Mouse (Mus musculus) CH12.LX (cell line): ENCODE measurements at regions not wholly inside any gene's neighbourhood (a gene's known extent, or its start where the extent isn't known, plus 50 kb on each side); places are given as distances from the start of the nearest gene placed in this dataset.

Experiments used
- DNase-seq: peaks from one replicate; pipeline ENCODE4 v3.0.0-alpha.2; 2013; ENCODE audit errors: extremely low read depth
- H3K27ac ChIP-seq: 2 replicates; pipeline ENCODE4 v1.5.1; 2012; ENCODE audit warnings: low read depth, mild to moderate bottlenecking, control low read depth, moderate library complexity; ENCODE audit not compliant: insufficient read depth
- H3K27me3 ChIP-seq: replicated peaks from 2 replicates; pipeline ENCODE3; 2012; ENCODE audit warnings: inconsistent platforms
- H3K36me3 ChIP-seq, 2 experiments: replicated peaks in 1 of 2; 2 replicates each; pipeline versions ENCODE3 to v1.6.1; 2012; ENCODE audit warnings: inconsistent platforms in 1 of 2, low read length in 1 of 2, mild to moderate bottlenecking in 1 of 2, mixed read lengths in 1 of 2, moderate library complexity in 1 of 2; ENCODE audit not compliant: control insufficient read depth in 1 of 2, insufficient read depth in 1 of 2
- H3K4me1 ChIP-seq, 2 experiments: 2 replicates each; pipeline ENCODE4 v1.6.1; 2012; ENCODE audit warnings: inconsistent platforms in 1 of 2, moderate library complexity in 1 of 2; ENCODE audit not compliant: insufficient read depth in 2 of 2, control insufficient read depth in 1 of 2
- H3K4me2 ChIP-seq: 2 replicates; pipeline ENCODE4 v1.6.1; 2012; ENCODE audit warnings: low read depth, mild to moderate bottlenecking, control low read depth; ENCODE audit not compliant: poor library complexity, insufficient read depth, severe bottlenecking
- H3K4me3 ChIP-seq, 3 experiments: fragments of 150-350 bp in 1 of 3; sonication (generic) in 1 of 3; replicated peaks in 1 of 3; 2 replicates each; pipeline versions ENCODE3 to v1.5.1; 2011 to 2012; ENCODE audit warnings: low read depth in 2 of 3, low read length in 2 of 3, mild to moderate bottlenecking in 2 of 3, moderate library complexity in 2 of 3, control low read depth in 1 of 3, improper control_type of control experiment in 1 of 3, inconsistent platforms in 1 of 3, mixed read lengths in 1 of 3; ENCODE audit not compliant: poor library complexity in 1 of 3
- H3K79me2 ChIP-seq: replicated peaks from 2 replicates; pipeline ENCODE4 v1.6.1; 2012; ENCODE audit warnings: mild to moderate bottlenecking, moderate library complexity; ENCODE audit not compliant: control insufficient read depth, poor library complexity, insufficient read depth, severe bottlenecking; ENCODE audit errors: extremely low read depth
- H3K9ac ChIP-seq: 2 replicates; pipeline ENCODE4 v1.6.1; 2012; ENCODE audit warnings: low read depth, mild to moderate bottlenecking, control low read depth, moderate library complexity; ENCODE audit not compliant: insufficient read depth
- H3K9me3 ChIP-seq: replicated peaks from 2 replicates; pipeline ENCODE3; 2012; ENCODE audit warnings: low read length, inconsistent platforms, mixed read lengths
- CHD2 ChIP-seq: IDR thresholded peaks from 2 replicates; pipeline ENCODE4 v1.6.1; 2011; ENCODE audit warnings: low read length, improper control_type of control experiment
- CTCF ChIP-seq, 2 experiments: IDR thresholded peaks in 1 of 2; conservative IDR thresholded peaks in 1 of 2; 2 replicates each; pipeline ENCODE4 v1.5.1; 2011 to 2012; ENCODE audit warnings: low read depth in 2 of 2, low read length in 2 of 2, improper control_type of control experiment in 1 of 2, inconsistent platforms in 1 of 2, mild to moderate bottlenecking in 1 of 2, moderate library complexity in 1 of 2
- ETS1 ChIP-seq: conservative IDR thresholded peaks from 2 replicates; pipeline ENCODE4 v1.6.1; 2012; ENCODE audit warnings: low read depth, mild to moderate bottlenecking, inconsistent platforms, low read length, improper control_type of control experiment, moderate library complexity
- JUND ChIP-seq: conservative IDR thresholded peaks from 2 replicates; pipeline ENCODE4 v1.6.1; 2011; ENCODE audit warnings: low read depth, low read length, improper control_type of control experiment
- KAT2A ChIP-seq: IDR thresholded peaks from 2 replicates; pipeline ENCODE4 v1.6.1; 2012; ENCODE audit warnings: low read length, improper control_type of control experiment, inconsistent platforms; ENCODE audit not compliant: insufficient replicate concordance
- MAFK ChIP-seq: IDR thresholded peaks from 2 replicates; pipeline ENCODE4 v1.6.1; 2011; ENCODE audit warnings: low read length, improper control_type of control experiment; ENCODE audit not compliant: insufficient replicate concordance
- MAX ChIP-seq: IDR thresholded peaks from 2 replicates; pipeline ENCODE4 v1.6.1; 2011; ENCODE audit warnings: low read length, improper control_type of control experiment
- MAZ ChIP-seq: IDR thresholded peaks from 2 replicates; pipeline ENCODE4 v1.6.1; 2012; ENCODE audit warnings: low read depth, mild to moderate bottlenecking, inconsistent platforms, low read length, improper control_type of control experiment, moderate library complexity
- MEF2A ChIP-seq: IDR thresholded peaks from 2 replicates; pipeline ENCODE4 v1.6.1; 2014; ENCODE audit warnings: low read depth, mild to moderate bottlenecking, inconsistent platforms, low read length, improper control_type of control experiment, borderline replicate concordance
- MXI1 ChIP-seq: IDR thresholded peaks from 2 replicates; pipeline ENCODE4 v1.6.1; 2011; ENCODE audit warnings: mild to moderate bottlenecking, low read depth, low read length, improper control_type of control experiment
- MYC ChIP-seq: IDR thresholded peaks from 2 replicates; pipeline ENCODE4 v1.6.1; 2011; ENCODE audit warnings: low read depth, mild to moderate bottlenecking, improper control_type of control experiment, low read length
- NRF1 ChIP-seq: IDR thresholded peaks from 2 replicates; pipeline ENCODE4 v1.6.1; 2014; ENCODE audit warnings: low read depth, mild to moderate bottlenecking, inconsistent platforms, low read length, improper control_type of control experiment, moderate library complexity
- PAX5 ChIP-seq: IDR thresholded peaks from 2 replicates; pipeline ENCODE4 v1.6.1; 2012; ENCODE audit warnings: low read length, inconsistent platforms, mixed read lengths
- POLR2A ChIP-seq: IDR thresholded peaks from 2 replicates; pipeline ENCODE4 v1.6.1; 2011; ENCODE audit warnings: low read depth, mild to moderate bottlenecking, improper control_type of control experiment, low read length
- POLR2AphosphoS2 ChIP-seq: IDR thresholded peaks from 2 replicates; pipeline ENCODE4 v1.6.1; 2011; ENCODE audit warnings: low read depth, low read length, improper control_type of control experiment
- RAD21 ChIP-seq: IDR thresholded peaks from 2 replicates; pipeline ENCODE4 v1.6.1; 2011; ENCODE audit warnings: low read depth, mild to moderate bottlenecking, low read length, improper control_type of control experiment, moderate library complexity
- SIN3A ChIP-seq: IDR thresholded peaks from 2 replicates; pipeline ENCODE4 v1.6.1; 2012; ENCODE audit warnings: low read length, improper control_type of control experiment, inconsistent platforms
- SMC3 ChIP-seq: IDR thresholded peaks from 2 replicates; pipeline ENCODE4 v1.6.1; 2011; ENCODE audit warnings: low read depth, low read length, improper control_type of control experiment
- TCF12 ChIP-seq: IDR thresholded peaks from 2 replicates; pipeline ENCODE4 v1.6.1; 2014; ENCODE audit warnings: low read depth, mild to moderate bottlenecking, inconsistent platforms, low read length, improper control_type of control experiment
- UBTF ChIP-seq: IDR thresholded peaks from 2 replicates; pipeline ENCODE4 v1.6.1; 2012; ENCODE audit warnings: low read depth, mild to moderate bottlenecking, inconsistent platforms, low read length, improper control_type of control experiment, moderate library complexity
- ZKSCAN1 ChIP-seq: IDR thresholded peaks from 2 replicates; pipeline ENCODE4 v1.6.1; 2012; ENCODE audit warnings: low read depth, inconsistent platforms, low read length, improper control_type of control experiment, borderline replicate concordance
- ZMIZ1 ChIP-seq: IDR thresholded peaks from 2 replicates; pipeline ENCODE4 v1.6.1; 2012; ENCODE audit warnings: low read depth, mild to moderate bottlenecking, inconsistent platforms, low read length, improper control_type of control experiment
- dilution Hi-C: fragments of 300-500 bp; cut with MboI; formaldehyde crosslinking; loops from 2 replicates; pipeline ENCODE4 v1.14.3; 2020; ENCODE audit warnings: low sequenced_read_pairs; ENCODE audit not compliant: extremely low pct_unique_long_range_greater_than_20kb, extremely low pct_ligation_motif_present
- in situ Hi-C: fragments of 300-500 bp; cut with MboI; formaldehyde crosslinking; loops from 3 replicates; pipeline ENCODE4 v1.14.3; 2019; ENCODE audit warnings: low sequenced_read_pairs, low pct_ligation_motif_present, low pct_unique_long_range_greater_than_20kb, mixed read lengths

GRCm38 (mm10) chr19:20123546-20124195, 267.1 kb downstream of the Anxa1 start:
- no peak for TF ChIP-seq CHD2
- TF ChIP-seq ETS1: no peak
- TF ChIP-seq TCF12: no peak
- no peak for TF ChIP-seq SIN3A
- TF ChIP-seq JUND: no peak
- no peak for TF ChIP-seq POLR2AphosphoS2
- TF ChIP-seq CTCF (conservative IDR thresholded peaks at IDR 0.05 in 1 of 2, IDR thresholded peaks at IDR 0.05 in 1 of 2; ENCODE audit: low read depth in 2 of 2, low read length in 2 of 2): no peak
- TF ChIP-seq POLR2A: no peak
- no peak for TF ChIP-seq MAFK
- no peak for TF ChIP-seq MXI1
- TF ChIP-seq UBTF: no peak
- TF ChIP-seq RAD21: no peak
- no peak for TF ChIP-seq SMC3
- no peak for TF ChIP-seq NRF1
- TF ChIP-seq ZMIZ1: no peak
- no peak for TF ChIP-seq MAZ
- no peak for TF ChIP-seq MAX
- H3K9me3 ChIP-seq: no peaks in the 10 kb centered on the region
- dilution Hi-C loops (no loop called here), in situ Hi-C loops (no loop called here)
- no peak overlapping the region for H3K4me3 ChIP-seq
- no peak overlapping the region for H3K9ac ChIP-seq
- no peak for DNase-seq
- no peak overlapping the region for H3K27ac ChIP-seq
- no peaks in the 10 kb centered on the region for H3K4me1 ChIP-seq
- H3K79me2 ChIP-seq: no peaks in the 10 kb centered on the region
- H3K27me3 ChIP-seq: no peaks in the 10 kb centered on the region
- H3K4me2 ChIP-seq: no peak overlapping the region
- no peaks in the 10 kb centered on the region for H3K36me3 ChIP-seq

GRCm38 (mm10) chr19:20122475-20122874, 268.3 kb downstream of the Anxa1 start:
- Histone ChIP-seq H3K79me2 (no peaks in the 10 kb centered on the region), H3K9me3 (no peaks in the 10 kb centered on the region), H3K4me2 (no peak overlapping the region), H3K27me3 (no peaks in the 10 kb centered on the region), H3K27ac (no peak overlapping the region), H3K4me3 (no peak overlapping the region), H3K4me1 (no peaks in the 10 kb centered on the region), H3K36me3 (no peaks in the 10 kb centered on the region), H3K9ac (no peak overlapping the region)
- in situ Hi-C loops (no loop called here), dilution Hi-C loops (no loop called here)
- DNase-seq: no peak
- TF ChIP-seq JUND (no peak), CTCF (conservative IDR thresholded peaks at IDR 0.05 in 1 of 2, IDR thresholded peaks at IDR 0.05 in 1 of 2; ENCODE audit: low read depth in 2 of 2, low read length in 2 of 2) (no peak), ETS1 (no peak), MYC (no peak), MEF2A (no peak), PAX5 (no peak), CHD2 (no peak), ZKSCAN1 (no peak), RAD21 (no peak), UBTF (no peak), SIN3A (no peak), KAT2A (no peak), MXI1 (no peak)
